8 mouse cellular contexts compared by ENCODE assay signal in genomic region chr8:111912860-111913432, GRCm38 (mm10). TPM values are rescaled to one million over a fixed set of nuclear protein-coding genes. Genes with fewer than 3 reads are reported as not detected.
A peak's percentile ranks its signal among the peaks of the same experiment; 100 is the strongest.
DNase-seq lines count a peak whose midpoint lies in the region; ATAC-seq lines count a peak whose summit lies in the region.

No protein-coding gene starts in this region.

- peak overlapping the region; percentile 42 for H3K4me2 ChIP-seq in heart, embryonic 13.5 days
- peak overlapping the region; percentile 25 for H3K4me2 ChIP-seq in hindbrain, embryonic 15.5 days
- peak overlapping the region; percentile 29; the same call in 1 of the 2 replicates for H3K4me2 ChIP-seq in neural tube, embryonic 15.5 days

- H3K9me3 ChIP-seq in heart, embryonic 13.5 days: no peaks in the 10 kb centered on the region
- no peaks in the 10 kb centered on the region for H3K9me3 ChIP-seq in hindbrain, embryonic 15.5 days
- no peaks in the 10 kb centered on the region for H3K9me3 ChIP-seq in neural tube, embryonic 15.5 days (replicated peaks)

- no peak overlapping the region for H3K27ac ChIP-seq in heart, embryonic 13.5 days (replicated peaks)
- peak overlapping the region; percentile 48 for H3K27ac ChIP-seq in hindbrain, embryonic 15.5 days (replicated peaks)
- peak overlapping the region; percentile 54 for H3K27ac ChIP-seq in neural tube, embryonic 15.5 days (replicated peaks)

- peaks cover 19% of the 10 kb centered on the region for H3K4me1 ChIP-seq in heart, embryonic 13.5 days
- peaks cover 21% of the 10 kb centered on the region for H3K4me1 ChIP-seq in hindbrain, embryonic 15.5 days (replicated peaks)
- H3K4me1 ChIP-seq in neural tube, embryonic 15.5 days: peaks cover 25% of the 10 kb centered on the region

- ATAC-seq in heart, embryonic 13.5 days (ENCODE audit: extremely low read depth, insufficient number of reproducible peaks, low FRiP score, low TSS enrichment): no peak
- ATAC-seq in hindbrain, embryonic 15.5 days (ENCODE audit: low FRiP score, low read depth): peak; percentile 91
- peak; percentile 87 for ATAC-seq in neural tube, embryonic 15.5 days (ENCODE audit: low FRiP score)
- no peak for ATAC-seq in megakaryocyte-erythroid progenitor cell, adult 5-6 weeks (replicated peaks; ENCODE audit: low FRiP score, low TSS enrichment, poor library complexity, severe bottlenecking)

- no peak overlapping the region for H3K9ac ChIP-seq in heart, embryonic 13.5 days
- no peak overlapping the region for H3K9ac ChIP-seq in hindbrain, embryonic 15.5 days
- no peak overlapping the region for H3K9ac ChIP-seq in neural tube, embryonic 15.5 days (replicated peaks)

- WGBS in heart, embryonic 13.5 days: 39% methylated on average over 12 of the region's 12 CpGs
- 33% methylated on average over 12 of the region's 12 CpGs for WGBS in hindbrain, embryonic 15.5 days
- 29% methylated on average over 12 of the region's 12 CpGs for WGBS in neural tube, embryonic 15.5 days

- DNase-seq in heart, adult 11 months: no peak
- DNase-seq in right cerebral cortex, postnatal 4 days: peak; percentile 62
- no peak for DNase-seq in right cerebral cortex, postnatal 36 days (ENCODE audit: low spot score in 2 of 2)
- DNase-seq in thymus, postnatal 25 days: no peak

- no peaks in the 10 kb centered on the region for H3K36me3 ChIP-seq in heart, embryonic 13.5 days
- H3K36me3 ChIP-seq in hindbrain, embryonic 15.5 days: 0 out of 2 replicates have a peak, but pooled peaks cover 5% of the 10 kb centered on the region
- H3K36me3 ChIP-seq in neural tube, embryonic 15.5 days: peaks cover 2% of the 10 kb centered on the region

- peaks cover 52% of the 10 kb centered on the region for H3K27me3 ChIP-seq in heart, embryonic 13.5 days (replicated peaks)
- no peaks in the 10 kb centered on the region for H3K27me3 ChIP-seq in hindbrain, embryonic 15.5 days
- H3K27me3 ChIP-seq in neural tube, embryonic 15.5 days (replicated peaks): no peaks in the 10 kb centered on the region

- H3K4me3 ChIP-seq in heart, embryonic 13.5 days: no peak overlapping the region
- no peak overlapping the region for H3K4me3 ChIP-seq in hindbrain, embryonic 15.5 days
- no peak overlapping the region for H3K4me3 ChIP-seq in neural tube, embryonic 15.5 days (replicated peaks)

RNA-seq across cellular contexts. Expression of gene Chst5, which starts 2.7 kb away (rescaled TPM):
- polyA plus RNA-seq in heart, embryonic 13.5 days (2015; fragmentation: Nextera tagmentation; extraction: Ambion mirVana): 0.17 and 0.19 TPM in 2 replicates
- polyA plus RNA-seq in hindbrain, embryonic 15.5 days (2015; fragmentation: Nextera tagmentation; extraction: Ambion mirVana): 3.2 and 4.9 TPM in 2 replicates
- polyA plus RNA-seq in neural tube, embryonic 15.5 days (2015; fragmentation: Nextera tagmentation; extraction: Ambion mirVana): 3.4 and 3.5 TPM in 2 replicates
- not detected in 2 replicates for total RNA-seq in megakaryocyte-erythroid progenitor cell, adult 5-6 weeks (2014; fragmentation: Nextera tagmentation)
- not detected in 2 replicates for total RNA-seq in megakaryocyte-erythroid progenitor cell, adult 5-6 weeks (2017)

RNA-seq across cellular contexts. Expression of gene Tmem231, which starts 20.7 kb away (rescaled TPM):
- 5.0 and 5.4 TPM in 2 replicates for polyA plus RNA-seq in heart, embryonic 13.5 days (2015; fragmentation: Nextera tagmentation; extraction: Ambion mirVana)
- polyA plus RNA-seq in hindbrain, embryonic 15.5 days (2015; fragmentation: Nextera tagmentation; extraction: Ambion mirVana): 17.6 and 18.9 TPM in 2 replicates
- 15.9 and 17.3 TPM in 2 replicates for polyA plus RNA-seq in neural tube, embryonic 15.5 days (2015; fragmentation: Nextera tagmentation; extraction: Ambion mirVana)
- total RNA-seq in megakaryocyte-erythroid progenitor cell, adult 5-6 weeks (2014; fragmentation: Nextera tagmentation): 2.5 and 3.9 TPM in 2 replicates
- 1.6 and 2.1 TPM in 2 replicates for total RNA-seq in megakaryocyte-erythroid progenitor cell, adult 5-6 weeks (2017)

RNA-seq across cellular contexts. Expression of gene Gabarapl2, which starts 27.6 kb away (rescaled TPM):
- polyA plus RNA-seq in heart, embryonic 13.5 days (2015; fragmentation: Nextera tagmentation; extraction: Ambion mirVana): 186 and 205 TPM in 2 replicates
- 431 and 452 TPM in 2 replicates for polyA plus RNA-seq in hindbrain, embryonic 15.5 days (2015; fragmentation: Nextera tagmentation; extraction: Ambion mirVana)
- 403 and 479 TPM in 2 replicates for polyA plus RNA-seq in neural tube, embryonic 15.5 days (2015; fragmentation: Nextera tagmentation; extraction: Ambion mirVana)
- total RNA-seq in megakaryocyte-erythroid progenitor cell, adult 5-6 weeks (2014; fragmentation: Nextera tagmentation): 42.6 and 55.5 TPM in 2 replicates
- 29.1 and 32.9 TPM in 2 replicates for total RNA-seq in megakaryocyte-erythroid progenitor cell, adult 5-6 weeks (2017)

RNA-seq across cellular contexts. Expression of gene Tmem170, which starts 36.4 kb away (rescaled TPM):
- polyA plus RNA-seq in heart, embryonic 13.5 days (2015; fragmentation: Nextera tagmentation; extraction: Ambion mirVana): 3.4 and 3.8 TPM in 2 replicates
- 4.3 and 4.9 TPM in 2 replicates for polyA plus RNA-seq in hindbrain, embryonic 15.5 days (2015; fragmentation: Nextera tagmentation; extraction: Ambion mirVana)
- polyA plus RNA-seq in neural tube, embryonic 15.5 days (2015; fragmentation: Nextera tagmentation; extraction: Ambion mirVana): 3.9 and 4.8 TPM in 2 replicates
- total RNA-seq in megakaryocyte-erythroid progenitor cell, adult 5-6 weeks (2014; fragmentation: Nextera tagmentation): 4.4 and 5.0 TPM in 2 replicates
- total RNA-seq in megakaryocyte-erythroid progenitor cell, adult 5-6 weeks (2017): 3.7 and 4.3 TPM in 2 replicates

RNA-seq across cellular contexts. Expression of gene Cfdp1, which starts 58.9 kb away (rescaled TPM):
- 132 and 142 TPM in 2 replicates for polyA plus RNA-seq in heart, embryonic 13.5 days (2015; fragmentation: Nextera tagmentation; extraction: Ambion mirVana)
- polyA plus RNA-seq in hindbrain, embryonic 15.5 days (2015; fragmentation: Nextera tagmentation; extraction: Ambion mirVana): 201 TPM in 2 replicates
- 194 and 201 TPM in 2 replicates for polyA plus RNA-seq in neural tube, embryonic 15.5 days (2015; fragmentation: Nextera tagmentation; extraction: Ambion mirVana)
- total RNA-seq in megakaryocyte-erythroid progenitor cell, adult 5-6 weeks (2014; fragmentation: Nextera tagmentation): 159 and 214 TPM in 2 replicates
- 339 and 404 TPM in 2 replicates for total RNA-seq in megakaryocyte-erythroid progenitor cell, adult 5-6 weeks (2017)

Comparison
In these comparisons a context has a peak if more than half of its experiments do, and no peak if none do; other contexts are left out.
1. ATAC-seq: peak in hindbrain, embryonic 15.5 days (single experiment) and neural tube, embryonic 15.5 days (single experiment); none in heart, embryonic 13.5 days (single experiment) and megakaryocyte-erythroid progenitor cell, adult 5-6 weeks (single experiment).
2. Peak in every context shown above with its lines, with median percentiles within 50 percentile points of each other: H3K4me2 ChIP-seq.